Mouse (Mus musculus) heart, embryonic 15.5 days (tissue): ENCODE measurements around the gene Ttll8. TPM values are rescaled to one million over a fixed set of nuclear protein-coding genes. Genes with fewer than 3 reads are reported as not detected.

Experiments used
- ATAC-seq: fragments of 200-750 bp; cut with Nextera tagmentation; replicated peaks from 2 replicates; pipeline ENCODE4 v1.8.0; 2017; ENCODE audit warnings: low read depth, moderate TSS enrichment; ENCODE audit not compliant: insufficient number of reproducible peaks, insufficient read depth, low FRiP score
- H3K27ac ChIP-seq: fragments of 300-500 bp; sonication (generic); 2 replicates; pipeline ENCODE4 v1.5.1; 2015; ENCODE audit warnings: mild to moderate bottlenecking, inconsistent platforms
- H3K27me3 ChIP-seq: fragments of 300-500 bp; sonication (generic); 2 replicates; pipeline ENCODE4 v1.6.1; 2015; ENCODE audit warnings: inconsistent platforms
- H3K36me3 ChIP-seq: fragments of 300-500 bp; sonication (generic); 2 replicates; pipeline ENCODE4 v1.6.1; 2015; ENCODE audit warnings: mild to moderate bottlenecking, inconsistent platforms
- H3K4me1 ChIP-seq: fragments of 300-500 bp; sonication (generic); replicated peaks from 2 replicates; pipeline ENCODE4 v1.6.1; 2015; ENCODE audit warnings: inconsistent platforms
- H3K4me2 ChIP-seq: fragments of 300-500 bp; sonication (generic); 2 replicates; pipeline ENCODE4 v1.6.1; 2015; ENCODE audit warnings: inconsistent platforms, mild to moderate bottlenecking, moderate library complexity
- H3K4me3 ChIP-seq: fragments of 300-500 bp; sonication (generic); 2 replicates; pipeline ENCODE4 v1.5.1; 2015; ENCODE audit warnings: mild to moderate bottlenecking, inconsistent platforms
- H3K9ac ChIP-seq: fragments of 300-500 bp; sonication (generic); 2 replicates; pipeline ENCODE4 v1.6.1; 2015; ENCODE audit warnings: mild to moderate bottlenecking, inconsistent platforms
- H3K9me3 ChIP-seq: fragments of 300-500 bp; sonication (generic); replicated peaks from 2 replicates; pipeline ENCODE4 v1.6.1; 2016; ENCODE audit warnings: inconsistent platforms
- WGBS: fragments of 180-500 bp; shearing (Covaris S2); methylation state at CpG from one replicate; pipeline ENCODE4 v1.1.7; 2015; ENCODE audit warnings: mixed read lengths; 5-methylcytosine and 5-hydroxymethylcytosine counted together
- polyA plus RNA-seq: library from polyadenylated mRNA; unstranded; fragments of >200 nt; fragmentation: Nextera tagmentation; extraction: Ambion mirVana; gene quantifications from 2 replicates; pipeline ENCODE4 v1.2.1, GENCODE M21; 2015

Ttll8 gene
- polyA plus RNA-seq, 1 experiment from 2014 or later: not detected

DNA sequence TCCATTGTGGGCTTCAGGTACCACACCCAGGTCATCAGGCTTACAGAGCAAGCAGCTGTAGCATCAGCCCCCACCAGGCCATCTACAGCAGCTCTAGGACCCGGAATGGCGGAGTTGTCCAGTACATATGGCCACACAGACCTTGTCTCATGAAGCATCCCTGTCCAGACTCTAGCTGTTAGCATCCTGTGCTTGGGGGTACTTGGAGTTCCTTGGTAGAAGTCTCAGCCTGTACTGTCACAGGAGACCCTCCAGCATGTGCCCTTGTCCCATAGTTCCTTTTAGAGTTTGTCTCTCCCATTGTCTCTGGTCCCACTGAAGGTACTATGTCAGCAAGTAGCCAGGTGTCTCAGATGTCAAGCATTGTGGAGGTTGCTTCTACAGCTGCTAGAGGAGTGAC is 104.6 kb downstream of the Ttll8 start:
- 95% methylated on average over 2 of the region's 2 CpGs for WGBS
- Histone ChIP-seq H3K4me2 (no peak overlapping the region), H3K9me3 (no peaks in the 10 kb centered on the region), H3K27ac (peak overlapping the region; percentile 83), H3K4me3 (no peak overlapping the region), H3K9ac (no peak overlapping the region), H3K36me3 (no peaks in the 10 kb centered on the region), H3K27me3 (no peaks in the 10 kb centered on the region), H3K4me1 (peaks cover 28% of the 10 kb centered on the region)
- ATAC-seq: no peak

DNA sequence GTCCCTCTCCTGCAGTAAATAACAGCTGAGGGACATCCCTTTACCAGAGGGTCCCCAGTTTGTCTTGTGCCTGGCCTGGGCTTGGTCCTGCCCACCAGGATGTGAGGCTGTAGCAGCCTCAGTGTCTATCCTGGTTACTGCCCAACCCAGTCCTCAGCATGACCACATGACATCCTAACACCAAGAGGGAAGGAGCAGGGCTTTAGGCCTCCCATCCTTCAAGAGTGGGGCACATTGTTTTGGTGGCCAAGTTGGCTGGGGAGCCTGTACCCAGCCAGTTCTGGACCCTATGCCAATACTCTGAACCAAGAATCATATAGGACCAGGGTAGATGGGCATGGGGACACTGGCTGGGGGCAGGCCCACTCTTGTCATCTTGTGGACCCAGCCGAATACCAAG is 105.6 kb downstream of the Ttll8 start:
- 96% methylated on average over 1 of the region's 1 CpGs for WGBS
- H3K9me3 ChIP-seq: no peaks in the 10 kb centered on the region
- no peak overlapping the region for H3K27ac ChIP-seq
- no peaks in the 10 kb centered on the region for H3K36me3 ChIP-seq
- no peaks in the 10 kb centered on the region for H3K27me3 ChIP-seq
- H3K4me1 ChIP-seq: peaks cover 23% of the 10 kb centered on the region
- H3K9ac ChIP-seq: no peak overlapping the region
- ATAC-seq: no peak
- H3K4me3 ChIP-seq: no peak overlapping the region
- no peak overlapping the region for H3K4me2 ChIP-seq

DNA sequence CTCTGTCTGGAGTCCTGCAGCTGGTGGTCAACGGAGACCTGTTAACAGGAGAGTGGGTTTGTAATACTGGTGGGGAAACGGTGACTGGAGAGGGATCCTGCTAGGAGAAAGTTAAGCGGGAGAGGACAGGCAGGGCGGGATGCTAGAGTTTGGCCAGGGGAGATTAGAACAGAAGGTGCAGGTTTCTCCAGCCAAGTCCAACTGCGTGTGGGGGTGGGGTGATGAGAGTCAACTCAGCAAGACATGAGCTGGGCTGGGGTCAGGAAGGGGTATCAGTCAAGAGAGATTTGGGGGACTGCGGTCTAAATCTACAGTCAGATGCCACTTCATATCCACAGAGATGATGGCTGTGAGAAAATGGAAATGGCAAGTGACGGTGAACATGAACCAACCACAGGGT is 109.3 kb downstream of the Ttll8 start:
- ATAC-seq: no peak
- peaks cover 34% of the 10 kb centered on the region for H3K4me1 ChIP-seq
- no peaks in the 10 kb centered on the region for H3K36me3 ChIP-seq
- H3K9me3 ChIP-seq: no peaks in the 10 kb centered on the region
- H3K9ac ChIP-seq: no peak overlapping the region
- no peaks in the 10 kb centered on the region for H3K27me3 ChIP-seq
- whole genome bisulfite sequencing: 86% methylated on average over 7 of the region's 7 CpGs
- no peak overlapping the region for H3K27ac ChIP-seq
- H3K4me2 ChIP-seq: no peak overlapping the region
- H3K4me3 ChIP-seq: no peak overlapping the region

DNA sequence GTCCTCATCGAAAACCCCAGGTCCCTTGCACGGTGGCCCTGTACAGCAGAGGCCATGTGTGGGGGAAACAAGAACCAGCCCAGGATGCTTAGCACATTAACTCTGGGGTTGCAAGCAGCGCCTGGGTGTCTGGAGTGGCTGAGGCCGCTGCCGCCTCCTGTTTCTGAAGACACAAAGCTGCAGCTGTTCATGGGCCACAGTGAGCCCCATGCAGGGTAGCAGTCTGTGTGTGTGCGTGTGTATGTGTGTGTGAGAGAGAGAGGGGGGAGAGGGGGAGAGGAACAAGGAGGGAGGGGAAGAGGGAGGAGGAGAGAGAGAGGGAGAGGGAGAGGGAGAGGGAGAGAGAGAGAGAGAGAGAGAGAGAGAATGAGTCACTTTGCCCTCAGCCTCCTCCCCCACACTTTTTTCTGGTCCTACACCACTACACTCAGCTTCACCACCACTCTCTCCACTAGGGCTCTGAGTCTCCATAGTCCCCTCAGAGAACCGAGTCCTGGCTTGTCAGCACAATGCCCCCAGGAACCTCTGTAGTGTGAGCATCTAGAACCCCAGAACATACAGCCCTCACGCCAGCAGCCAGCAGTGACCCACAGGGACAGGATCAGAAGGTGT is 110.6 kb downstream of the Ttll8 start:
- 33% methylated on average over 8 of the region's 8 CpGs for WGBS
- peaks cover 42% of the 10 kb centered on the region for H3K4me1 ChIP-seq
- H3K9ac ChIP-seq: no peak overlapping the region
- ATAC-seq: no peak
- no peak overlapping the region for H3K4me3 ChIP-seq
- no peak overlapping the region for H3K4me2 ChIP-seq
- no peaks in the 10 kb centered on the region for H3K9me3 ChIP-seq
- H3K27me3 ChIP-seq: no peaks in the 10 kb centered on the region
- H3K27ac ChIP-seq: no peak overlapping the region
- H3K36me3 ChIP-seq: no peaks in the 10 kb centered on the region

DNA sequence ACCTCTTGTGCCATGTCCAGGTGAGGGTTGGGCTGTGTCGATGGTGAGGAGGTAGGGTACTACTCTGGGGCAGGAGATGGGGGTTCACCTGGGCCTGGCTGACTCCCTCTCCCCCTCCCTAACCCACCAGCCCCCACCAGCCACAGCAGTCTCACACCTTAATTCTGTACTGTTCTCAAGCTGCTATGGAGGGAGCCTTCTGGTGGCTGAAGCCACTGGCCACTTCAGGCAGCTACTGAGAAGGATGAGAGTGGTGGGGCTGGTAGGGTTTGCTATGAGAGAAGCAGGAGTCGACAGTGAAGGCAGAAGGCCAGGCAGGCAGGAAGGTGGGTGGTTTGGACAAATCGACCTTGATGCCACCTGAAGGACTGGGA is 111.9 kb downstream of the Ttll8 start:
- Histone ChIP-seq H3K4me1 (peaks cover 51% of the 10 kb centered on the region), H3K9me3 (no peaks in the 10 kb centered on the region), H3K4me3 (no peak overlapping the region), H3K27me3 (no peaks in the 10 kb centered on the region), H3K4me2 (no peak overlapping the region), H3K27ac (no peak overlapping the region), H3K9ac (no peak overlapping the region), H3K36me3 (no peaks in the 10 kb centered on the region)
- ATAC-seq: no peak
- 50% methylated on average over 3 of the region's 3 CpGs for WGBS

DNA sequence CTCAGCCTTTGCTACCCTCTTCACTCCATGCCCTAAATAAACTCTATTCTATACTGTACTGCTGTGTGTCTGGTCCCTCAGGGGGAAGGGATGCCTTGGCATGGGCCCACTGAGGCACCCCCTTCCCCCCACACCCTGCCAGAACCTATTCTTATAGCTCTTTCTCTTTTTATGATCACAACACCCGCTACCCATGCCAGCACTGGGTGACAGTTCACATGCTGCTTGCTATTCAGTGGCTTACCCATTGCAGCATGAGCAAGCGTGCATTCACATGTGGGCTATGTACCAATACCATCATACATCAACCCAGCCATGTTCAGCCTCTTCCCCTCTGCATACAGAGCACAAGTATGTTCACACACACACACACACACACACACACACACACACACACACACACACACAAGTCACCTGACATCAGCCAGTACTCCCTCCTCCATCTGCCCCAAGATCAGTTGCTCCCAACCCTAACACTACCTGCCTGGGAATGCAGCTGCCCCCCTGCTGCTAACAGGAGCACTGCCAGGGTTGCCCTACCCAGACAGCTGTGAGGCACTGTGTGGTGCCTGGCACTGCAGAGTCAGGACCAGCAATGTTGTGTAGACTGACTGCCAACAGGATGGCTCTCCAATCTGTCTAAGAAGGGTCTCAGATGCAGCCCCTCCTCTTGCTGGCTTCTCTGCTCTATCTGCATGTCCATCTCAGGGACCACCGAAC is 112.5 kb downstream of the Ttll8 start:
- 92% methylated on average over 3 of the region's 3 CpGs for WGBS
- Histone ChIP-seq H3K4me1 (peaks cover 55% of the 10 kb centered on the region), H3K27me3 (no peaks in the 10 kb centered on the region), H3K4me3 (no peak overlapping the region), H3K4me2 (no peak overlapping the region), H3K27ac (no peak overlapping the region), H3K9ac (no peak overlapping the region), H3K9me3 (no peaks in the 10 kb centered on the region), H3K36me3 (no peaks in the 10 kb centered on the region)
- ATAC-seq: no peak

DNA sequence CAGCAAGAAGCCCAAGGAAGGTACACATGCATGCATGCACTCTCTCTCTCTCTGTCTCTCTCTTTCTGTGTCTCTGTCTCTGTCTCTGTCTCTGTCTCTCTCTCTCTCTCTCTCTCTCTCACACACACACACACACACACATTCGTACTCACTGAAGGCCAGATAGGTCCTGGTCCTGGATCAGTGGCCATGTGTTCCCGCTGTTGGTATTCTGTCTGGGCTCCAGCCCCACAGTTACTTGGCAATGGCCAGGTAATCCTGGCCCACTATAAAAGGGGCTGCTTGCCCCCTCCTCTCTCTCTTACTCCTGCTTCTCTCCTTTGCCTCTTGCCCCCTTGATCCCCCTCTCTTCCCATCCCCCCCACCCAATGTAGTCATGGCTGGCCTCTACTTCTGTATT is 113.1 kb downstream of the Ttll8 start:
- WGBS: 100% methylated on average over 2 of the region's 2 CpGs
- no peaks in the 10 kb centered on the region for H3K27me3 ChIP-seq
- peaks cover 61% of the 10 kb centered on the region for H3K4me1 ChIP-seq

More for the DNA sequence above, 113.1 kb downstream of the Ttll8 start:
- ATAC-seq: no peak
- H3K27ac ChIP-seq: no peak overlapping the region
- H3K9ac ChIP-seq: no peak overlapping the region
- no peaks in the 10 kb centered on the region for H3K36me3 ChIP-seq
- H3K9me3 ChIP-seq: no peaks in the 10 kb centered on the region
- no peak overlapping the region for H3K4me3 ChIP-seq
- H3K4me2 ChIP-seq: no peak overlapping the region

Other genes with a start within 250 kb of the Ttll8 start
- gene Brd1, start 220.2 kb downstream of the Ttll8 start, polyA plus RNA-seq: 10.5 and 11.3 TPM in 2 replicates
- gene Zbed4, start 202.8 kb downstream of the Ttll8 start, polyA plus RNA-seq: 9.0 and 12.3 TPM in 2 replicates
- 8.6 and 11.2 TPM in 2 replicates for gene Alg12, start 135.1 kb downstream of the Ttll8 start, polyA plus RNA-seq
- gene Creld2, start 134.8 kb downstream of the Ttll8 start, polyA plus RNA-seq: 47.5 and 62.1 TPM in 2 replicates
- gene Pim3, start 92.2 kb downstream of the Ttll8 start, polyA plus RNA-seq: 61.4 and 71.9 TPM in 2 replicates
- gene Mlc1, start 24.6 kb upstream of the Ttll8 start, polyA plus RNA-seq: not detected in 2 replicates
- 69.4 and 76.5 TPM in 2 replicates for gene Mov10l1, start 28.5 kb upstream of the Ttll8 start, polyA plus RNA-seq
- gene Panx2, start 105.3 kb upstream of the Ttll8 start, polyA plus RNA-seq: 1.5 and 1.7 TPM in 2 replicates
- gene Trabd, start 120.7 kb upstream of the Ttll8 start, polyA plus RNA-seq: 40.8 and 56.4 TPM in 2 replicates
- gene Selenoo, start 134.7 kb upstream of the Ttll8 start, polyA plus RNA-seq: 10.1 and 14.1 TPM in 2 replicates
- gene Tubgcp6, start 168.7 kb upstream of the Ttll8 start, polyA plus RNA-seq: 7.9 and 10.6 TPM in 2 replicates
- gene Hdac10, start 174.3 kb upstream of the Ttll8 start, polyA plus RNA-seq: 14.8 and 18.2 TPM in 2 replicates
- gene Mapk12, start 186.3 kb upstream of the Ttll8 start, polyA plus RNA-seq: 16.0 and 19.1 TPM in 2 replicates
- gene Mapk11, start 195.2 kb upstream of the Ttll8 start, polyA plus RNA-seq: 3.1 and 4.1 TPM in 2 replicates
- gene Plxnb2, start 226.4 kb upstream of the Ttll8 start, polyA plus RNA-seq: 76.5 and 109 TPM in 2 replicates
- gene Dennd6b, start 242.1 kb upstream of the Ttll8 start, polyA plus RNA-seq: 15.3 and 18.2 TPM in 2 replicates